Mouse (Mus musculus): ENCODE results near the gene Fermt2. TPM values are rescaled to one million over a fixed set of nuclear protein-coding genes. Genes with fewer than 3 reads are reported as not detected.

The Fermt2 gene
- polyA plus RNA-seq (2014; fragmentation: Nextera tagmentation; extraction: Ambion mirVana) = 74.4 and 88.1 TPM in 2 replicates

- ATAC-seq (ENCODE audit: low FRiP score) (peak; percentile 90), DNase-seq (ENCODE audit: low spot score) (peak; percentile 88)
- Histone ChIP-seq H3K36me3 (ENCODE audit: control insufficient read depth, insufficient read depth, low read length) (no peaks in the 10 kb centered on the region), H3K4me2 (replicated peaks; ENCODE audit: low read depth, low read length) (peak within 1 kb of the TSS; percentile 67), H3K9me3 (ENCODE audit: control insufficient read depth, low read length) (no peaks in the 10 kb centered on the region), H3K9ac (ENCODE audit: low read depth, low read length) (peak within 1 kb of the TSS; percentile 83), H3K4me1 (replicated peaks; ENCODE audit: control insufficient read depth, insufficient read depth, low read length) (no peaks in the 10 kb centered on the region), H3K4me3 (ENCODE audit: low read depth, low read length) (peak within 1 kb of the TSS; percentile 73), H3K27me3 (ENCODE audit: control insufficient read depth, insufficient read depth, low read length) (no peaks in the 10 kb centered on the region), H3K27ac (ENCODE audit: low read depth, low read length) (peak within 1 kb of the TSS; percentile 94)
- 2% methylated on average over 87 of the region's 126 CpGs for WGBS
Measured at GRCm38 (mm10) chr14:45529411-45530363, at the start of gene Fermt2. Gene Fermt2 (minus strand): TSS chr14:45530118.

- peak overlapping the region; percentile 27; the same call in 1 of the 2 replicates for H3K4me3 ChIP-seq (ENCODE audit: low read depth, low read length)
- H3K4me1 ChIP-seq (replicated peaks; ENCODE audit: control insufficient read depth, insufficient read depth, low read length) = no peaks in the 10 kb centered on the region
- H3K27me3 ChIP-seq (ENCODE audit: control insufficient read depth, insufficient read depth, low read length) = no peaks in the 10 kb centered on the region
- no peak overlapping the region for H3K27ac ChIP-seq (ENCODE audit: low read depth, low read length)
- DNase-seq (ENCODE audit: low spot score) (peak; percentile 88), ATAC-seq (ENCODE audit: low FRiP score) (peak; percentile 33)
- no peaks in the 10 kb centered on the region for H3K9me3 ChIP-seq (ENCODE audit: control insufficient read depth, low read length)
- peak overlapping the region; percentile 20 for H3K4me2 ChIP-seq (replicated peaks; ENCODE audit: low read depth, low read length)
- peak overlapping the region; percentile 2; the same call in 1 of the 2 replicates for H3K9ac ChIP-seq (ENCODE audit: low read depth, low read length)
- no peaks in the 10 kb centered on the region for H3K36me3 ChIP-seq (ENCODE audit: control insufficient read depth, insufficient read depth, low read length)
- 19% methylated on average over 20 of the region's 33 CpGs for WGBS
Measured at GRCm38 (mm10) chr14:45566066-45566937, 36.4 kb upstream of the Fermt2 start.

- H3K4me2 ChIP-seq (replicated peaks; ENCODE audit: low read depth, low read length) = peak overlapping the region; percentile 8
- ATAC-seq (ENCODE audit: low FRiP score) = no peak; the same call in 1 of the 2 replicates
- WGBS = 7% methylated on average over 20 of the region's 20 CpGs
- no peaks in the 10 kb centered on the region for H3K4me1 ChIP-seq (replicated peaks; ENCODE audit: control insufficient read depth, insufficient read depth, low read length)
- no peaks in the 10 kb centered on the region for H3K27me3 ChIP-seq (ENCODE audit: control insufficient read depth, insufficient read depth, low read length)
- H3K9me3 ChIP-seq (ENCODE audit: control insufficient read depth, low read length) = no peaks in the 10 kb centered on the region
- H3K4me3 ChIP-seq (ENCODE audit: low read depth, low read length) = no peak overlapping the region
- DNase-seq (ENCODE audit: low spot score) = peak; percentile 60
- H3K36me3 ChIP-seq (ENCODE audit: control insufficient read depth, insufficient read depth, low read length) = no peaks in the 10 kb centered on the region
- H3K27ac ChIP-seq (ENCODE audit: low read depth, low read length) = no peak overlapping the region
- H3K9ac ChIP-seq (ENCODE audit: low read depth, low read length) = peak overlapping the region; percentile 1; the same call in 1 of the 2 replicates
Measured at GRCm38 (mm10) chr14:45565216-45566065, 35.5 kb upstream of the Fermt2 start.

- no peaks in the 10 kb centered on the region for H3K9me3 ChIP-seq (ENCODE audit: control insufficient read depth, low read length)
- no peak overlapping the region for H3K27ac ChIP-seq (ENCODE audit: low read depth, low read length)
- H3K36me3 ChIP-seq (ENCODE audit: control insufficient read depth, insufficient read depth, low read length) = no peaks in the 10 kb centered on the region
- DNase-seq (ENCODE audit: low spot score) = no peak
- ATAC-seq (ENCODE audit: low FRiP score) = no peak
- H3K4me3 ChIP-seq (ENCODE audit: low read depth, low read length) = no peak overlapping the region
- 100% methylated on average over 1 of the region's 1 CpGs for WGBS
- no peak overlapping the region for H3K4me2 ChIP-seq (replicated peaks; ENCODE audit: low read depth, low read length)
- H3K9ac ChIP-seq (ENCODE audit: low read depth, low read length) = no peak overlapping the region
- no peaks in the 10 kb centered on the region for H3K4me1 ChIP-seq (replicated peaks; ENCODE audit: control insufficient read depth, insufficient read depth, low read length)
- no peaks in the 10 kb centered on the region for H3K27me3 ChIP-seq (ENCODE audit: control insufficient read depth, insufficient read depth, low read length)
Measured at GRCm38 (mm10) chr14:45563577-45563976, 33.7 kb upstream of the Fermt2 start.

GRCm38 (mm10) chr14:45561681-45562080 is 31.8 kb upstream of the Fermt2 start:
- no peak for ATAC-seq (ENCODE audit: low FRiP score)
- no peak overlapping the region for H3K4me3 ChIP-seq (ENCODE audit: low read depth, low read length)
- H3K9me3 ChIP-seq (ENCODE audit: control insufficient read depth, low read length) = no peaks in the 10 kb centered on the region
- H3K4me1 ChIP-seq (replicated peaks; ENCODE audit: control insufficient read depth, insufficient read depth, low read length) = no peaks in the 10 kb centered on the region
- H3K4me2 ChIP-seq (replicated peaks; ENCODE audit: low read depth, low read length) = no peak overlapping the region
- no peaks in the 10 kb centered on the region for H3K36me3 ChIP-seq (ENCODE audit: control insufficient read depth, insufficient read depth, low read length)
- H3K27ac ChIP-seq (ENCODE audit: low read depth, low read length) = no peak overlapping the region
- DNase-seq (ENCODE audit: low spot score) = no peak
- 86% methylated on average over 6 of the region's 6 CpGs for WGBS
- no peak overlapping the region for H3K9ac ChIP-seq (ENCODE audit: low read depth, low read length)
- no peaks in the 10 kb centered on the region for H3K27me3 ChIP-seq (ENCODE audit: control insufficient read depth, insufficient read depth, low read length)

- WGBS = 100% methylated on average over 1 of the region's 1 CpGs
- ATAC-seq (ENCODE audit: low FRiP score) (no peak), DNase-seq (ENCODE audit: low spot score) (no peak)
- Histone ChIP-seq H3K4me3 (ENCODE audit: low read depth, low read length) (no peak overlapping the region), H3K9ac (ENCODE audit: low read depth, low read length) (no peak overlapping the region), H3K36me3 (ENCODE audit: control insufficient read depth, insufficient read depth, low read length) (no peaks in the 10 kb centered on the region), H3K4me1 (replicated peaks; ENCODE audit: control insufficient read depth, insufficient read depth, low read length) (no peaks in the 10 kb centered on the region), H3K27me3 (ENCODE audit: control insufficient read depth, insufficient read depth, low read length) (no peaks in the 10 kb centered on the region), H3K4me2 (replicated peaks; ENCODE audit: low read depth, low read length) (no peak overlapping the region), H3K27ac (ENCODE audit: low read depth, low read length) (no peak overlapping the region), H3K9me3 (ENCODE audit: control insufficient read depth, low read length) (no peaks in the 10 kb centered on the region)
Measured at GRCm38 (mm10) chr14:45559018-45559417, 29.1 kb upstream of the Fermt2 start.

GRCm38 (mm10) chr14:45554336-45554735 is 24.4 kb upstream of the Fermt2 start:
- H3K4me3 ChIP-seq (ENCODE audit: low read depth, low read length) = no peak overlapping the region
- no peak for DNase-seq (ENCODE audit: low spot score)
- no peaks in the 10 kb centered on the region for H3K36me3 ChIP-seq (ENCODE audit: control insufficient read depth, insufficient read depth, low read length)
- H3K27me3 ChIP-seq (ENCODE audit: control insufficient read depth, insufficient read depth, low read length) = no peaks in the 10 kb centered on the region
- H3K9me3 ChIP-seq (ENCODE audit: control insufficient read depth, low read length) = no peaks in the 10 kb centered on the region
- H3K27ac ChIP-seq (ENCODE audit: low read depth, low read length) = no peak overlapping the region
- ATAC-seq (ENCODE audit: low FRiP score) = no peak
- no peaks in the 10 kb centered on the region for H3K4me1 ChIP-seq (replicated peaks; ENCODE audit: control insufficient read depth, insufficient read depth, low read length)
- WGBS = 88% methylated on average over 6 of the region's 6 CpGs
- H3K4me2 ChIP-seq (replicated peaks; ENCODE audit: low read depth, low read length) = no peak overlapping the region
- no peak overlapping the region for H3K9ac ChIP-seq (ENCODE audit: low read depth, low read length)

GRCm38 (mm10) chr14:45553854-45554253 is 23.9 kb upstream of the Fermt2 start:
- no peaks in the 10 kb centered on the region for H3K9me3 ChIP-seq (ENCODE audit: control insufficient read depth, low read length)
- no peaks in the 10 kb centered on the region for H3K36me3 ChIP-seq (ENCODE audit: control insufficient read depth, insufficient read depth, low read length)
- ATAC-seq (ENCODE audit: low FRiP score) (no peak), DNase-seq (ENCODE audit: low spot score) (no peak)
- no peak overlapping the region for H3K27ac ChIP-seq (ENCODE audit: low read depth, low read length)
- WGBS = 85% methylated on average over 2 of the region's 2 CpGs
- no peak overlapping the region for H3K9ac ChIP-seq (ENCODE audit: low read depth, low read length)
- no peaks in the 10 kb centered on the region for H3K4me1 ChIP-seq (replicated peaks; ENCODE audit: control insufficient read depth, insufficient read depth, low read length)
- H3K4me2 ChIP-seq (replicated peaks; ENCODE audit: low read depth, low read length) = no peak overlapping the region
- H3K27me3 ChIP-seq (ENCODE audit: control insufficient read depth, insufficient read depth, low read length) = no peaks in the 10 kb centered on the region
- no peak overlapping the region for H3K4me3 ChIP-seq (ENCODE audit: low read depth, low read length)

All from hindbrain, embryonic 11.5 days (tissue).